Mouse (Mus musculus) cerebellum, postnatal 36 days (tissue): ENCODE data around the gene Rps6kb2.
"Not testable (repeated sequence)": the region's sequence is repeated elsewhere in the genome, so short reads cannot be mapped to it uniquely, and the experiment has no call there.

Experiments used
- DNase-seq, 2 experiments: peaks; one replicate each; pipeline ENCODE4 v3.0.0; 2021 to 2022; ENCODE audit warnings: mixed read lengths in 2 of 2

Rps6kb2 gene

DNA sequence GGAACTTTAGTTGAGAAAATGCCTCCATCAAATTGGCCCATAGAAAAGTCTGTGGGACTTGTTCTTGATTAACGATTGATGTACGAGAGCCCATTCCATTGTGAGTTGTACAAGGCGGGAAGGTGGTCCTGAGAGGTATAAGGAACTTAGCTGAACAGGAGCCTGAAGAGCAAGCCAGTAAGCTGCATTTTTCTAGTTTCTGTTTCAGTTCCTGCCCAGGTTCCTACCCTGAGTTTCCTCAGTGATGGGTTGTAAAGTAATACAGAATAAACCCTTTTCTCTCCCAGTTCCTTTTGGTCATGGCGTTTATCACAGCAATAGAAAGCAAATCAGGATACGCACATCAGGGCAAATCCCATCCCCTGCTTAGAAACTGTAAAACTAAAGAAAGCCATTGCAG is 25.2 kb downstream of the Rps6kb2 start:
- no peak for DNase-seq

DNA sequence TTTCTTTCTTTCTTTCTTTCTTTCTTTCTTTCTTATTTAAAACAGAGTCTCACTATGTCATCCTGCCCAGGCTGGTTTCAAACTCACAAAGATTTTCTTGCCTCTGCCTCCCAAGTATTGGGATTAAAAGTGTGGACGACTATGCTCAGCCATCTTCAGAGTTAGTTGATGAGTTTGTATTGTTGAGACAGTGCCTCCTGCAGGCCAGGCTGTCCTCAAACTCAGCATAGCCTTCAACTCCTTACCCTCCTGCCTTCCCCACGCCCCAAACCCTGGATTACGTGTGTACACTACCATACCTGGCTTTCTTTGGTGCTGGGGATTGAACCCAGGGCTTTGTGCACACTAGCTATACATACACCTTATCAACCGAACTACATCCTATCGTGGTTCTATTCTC is 26.7 kb downstream of the Rps6kb2 start:
- no peak for DNase-seq

DNA sequence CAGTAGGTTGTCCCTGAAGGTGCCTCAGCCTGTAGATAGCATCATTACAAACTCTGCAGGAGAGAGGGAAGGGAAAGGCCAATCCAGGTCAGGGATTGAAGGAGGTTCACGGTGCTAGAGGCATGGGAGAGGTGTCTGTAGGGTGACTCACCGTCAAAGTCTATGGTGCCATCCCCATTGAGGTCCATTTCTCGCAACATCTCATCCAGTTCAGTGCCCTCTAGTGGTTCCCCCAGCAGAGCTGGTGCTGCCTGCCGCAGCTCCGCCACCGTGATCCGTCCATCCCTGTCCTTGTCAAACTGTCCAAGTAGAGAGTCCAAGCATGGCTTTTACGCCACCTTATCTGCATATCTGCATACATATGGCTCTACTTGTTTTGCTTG is 27.2 kb downstream of the Rps6kb2 start:
- not testable (repeated sequence) for DNase-seq

GRCm38 (mm10) chr19:4135229-4135962 is 27.8 kb downstream of the Rps6kb2 start:
- DNase-seq: not testable (repeated sequence)

DNA sequence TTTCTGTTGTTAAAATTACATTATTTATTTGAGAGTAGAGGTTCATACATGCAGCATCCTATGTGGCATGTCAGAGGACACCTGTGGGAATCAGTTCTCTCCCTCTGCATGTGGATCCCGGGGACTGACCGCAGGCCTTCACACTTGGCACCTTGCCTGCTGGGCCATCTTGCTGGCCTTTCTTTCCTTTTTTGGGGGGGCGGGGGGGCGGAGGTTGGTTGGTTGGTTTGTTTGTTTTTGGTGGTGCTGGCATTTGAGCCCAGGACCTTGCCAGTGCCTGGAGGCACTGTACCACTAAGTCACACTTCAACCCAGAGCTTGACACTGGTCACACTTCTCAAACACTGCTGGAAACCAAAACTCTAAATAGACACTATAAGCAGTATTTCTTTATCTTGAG is 28.8 kb downstream of the Rps6kb2 start:
- DNase-seq: no peak

DNA sequence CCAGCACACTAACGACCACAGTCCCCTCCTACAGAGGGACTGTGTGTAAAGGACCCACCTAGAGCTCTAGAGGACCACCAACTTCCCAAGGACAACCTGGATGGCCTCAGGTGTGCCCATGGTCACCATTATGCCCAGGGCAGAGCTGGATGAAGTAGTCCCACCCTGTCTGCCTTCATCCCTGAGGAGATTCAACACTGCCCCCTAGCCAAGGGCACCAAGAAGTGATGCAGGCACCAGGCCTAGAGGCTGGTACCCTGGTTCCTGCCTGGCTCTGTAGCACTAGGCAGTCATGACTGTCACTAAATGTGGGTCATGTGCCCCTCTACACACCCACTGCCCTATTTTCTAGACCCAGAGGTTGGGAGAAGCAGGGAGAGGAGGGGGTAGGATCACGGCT is 31.4 kb downstream of the Rps6kb2 start:
- DNase-seq: no peak

DNA sequence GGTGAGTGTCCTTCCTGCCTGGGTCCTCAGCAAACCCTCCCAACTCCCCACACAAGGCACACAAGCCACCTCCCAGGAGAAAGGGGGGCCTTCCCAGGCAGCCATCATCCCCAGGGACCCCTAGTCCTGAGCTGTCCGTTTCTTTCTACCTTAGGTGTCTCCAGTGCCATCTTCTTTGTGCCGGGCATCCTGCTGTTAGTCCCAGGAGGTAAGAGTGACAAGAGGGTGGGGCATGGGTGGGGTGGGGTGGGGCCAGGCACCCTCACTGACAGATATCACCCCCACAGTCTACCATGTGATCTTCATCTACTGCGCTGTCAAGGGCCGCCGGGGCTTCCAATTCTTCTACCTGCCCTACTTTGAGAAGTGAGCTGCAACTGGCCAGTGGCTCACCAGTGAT is 32.1 kb downstream of the Rps6kb2 start:
- no peak for DNase-seq

DNA sequence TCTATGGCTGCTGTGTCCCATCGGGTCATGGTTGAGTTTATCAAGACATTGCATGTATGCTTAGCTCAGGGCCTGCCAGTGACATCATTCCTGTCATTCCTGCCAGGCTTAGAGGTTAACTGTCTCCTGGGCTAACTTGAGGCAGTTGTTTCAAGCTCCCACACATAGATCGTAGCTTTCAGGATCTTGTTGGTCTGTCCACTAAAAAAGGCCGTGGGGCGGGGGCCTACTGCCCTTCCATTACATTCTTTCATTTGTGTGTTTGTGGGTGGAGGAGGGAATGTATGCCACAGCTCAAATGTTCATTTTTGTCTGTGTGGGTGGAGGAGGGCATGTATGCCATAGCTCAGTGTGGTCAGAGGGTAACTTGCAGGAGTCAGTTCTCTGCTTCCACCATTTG is 33.0 kb downstream of the Rps6kb2 start:
- DNase-seq: no peak

GRCm38 (mm10) chr19:4129462-4129861 is 33.7 kb downstream of the Rps6kb2 start:
- no peak for DNase-seq

GRCm38 (mm10) chr19:4126759-4127495 is 36.2 kb downstream of the Rps6kb2 start:
- DNase-seq: no peak

GRCm38 (mm10) chr19:4125741-4126696 is 37.1 kb downstream of the Rps6kb2 start, which contains the start of gene Aip:
Gene Aip, minus strand, starts transcription at chr19:4125858.
- peak; percentile 96 to 99 for DNase-seq

DNA sequence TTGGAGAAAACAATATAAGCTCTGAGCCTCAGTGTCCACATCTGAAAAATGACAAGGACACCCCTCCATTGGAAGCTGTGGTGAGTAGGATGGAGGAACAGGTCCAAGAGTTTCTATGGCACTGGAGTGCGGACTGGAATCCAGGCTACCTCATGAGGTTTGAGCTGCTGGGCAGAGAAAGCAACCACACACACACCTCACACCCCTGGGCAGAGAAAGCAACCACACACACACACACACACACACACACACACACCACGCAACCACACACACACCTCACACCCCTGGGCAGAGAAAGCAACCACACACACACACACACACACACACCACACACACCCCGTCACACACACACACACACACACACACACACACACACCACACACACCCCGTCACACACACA is 37.9 kb downstream of the Rps6kb2 start:
- peak in 1 of 2 experiments; percentile 42 for DNase-seq

DNA sequence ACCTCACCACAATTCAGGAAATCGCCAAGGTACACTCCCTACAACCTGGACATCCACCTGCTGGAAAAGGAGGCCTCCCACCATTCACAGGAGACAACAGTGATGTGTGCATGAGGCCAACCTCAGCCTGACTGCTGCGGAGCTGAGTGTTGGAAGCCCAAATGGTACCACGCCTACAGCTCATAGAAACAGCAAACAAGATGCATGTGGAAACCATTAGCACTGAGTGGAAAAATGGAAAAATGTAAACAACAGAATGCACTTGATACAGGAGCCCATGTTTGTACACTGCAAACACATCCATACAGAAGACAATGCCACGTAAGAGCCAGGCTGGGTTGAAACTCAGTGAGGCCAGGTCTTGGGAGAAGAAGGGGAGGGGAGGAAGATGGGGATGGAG is 38.7 kb downstream of the Rps6kb2 start:
- DNase-seq: no peak

- DNase-seq: no peak
These were observed 40.5 kb downstream of the Rps6kb2 start for GRCm38 (mm10) chr19:4122411-4123370.

GRCm38 (mm10) chr19:4121896-4122295 is 41.3 kb downstream of the Rps6kb2 start:
- DNase-seq: not testable (repeated sequence)

DNA sequence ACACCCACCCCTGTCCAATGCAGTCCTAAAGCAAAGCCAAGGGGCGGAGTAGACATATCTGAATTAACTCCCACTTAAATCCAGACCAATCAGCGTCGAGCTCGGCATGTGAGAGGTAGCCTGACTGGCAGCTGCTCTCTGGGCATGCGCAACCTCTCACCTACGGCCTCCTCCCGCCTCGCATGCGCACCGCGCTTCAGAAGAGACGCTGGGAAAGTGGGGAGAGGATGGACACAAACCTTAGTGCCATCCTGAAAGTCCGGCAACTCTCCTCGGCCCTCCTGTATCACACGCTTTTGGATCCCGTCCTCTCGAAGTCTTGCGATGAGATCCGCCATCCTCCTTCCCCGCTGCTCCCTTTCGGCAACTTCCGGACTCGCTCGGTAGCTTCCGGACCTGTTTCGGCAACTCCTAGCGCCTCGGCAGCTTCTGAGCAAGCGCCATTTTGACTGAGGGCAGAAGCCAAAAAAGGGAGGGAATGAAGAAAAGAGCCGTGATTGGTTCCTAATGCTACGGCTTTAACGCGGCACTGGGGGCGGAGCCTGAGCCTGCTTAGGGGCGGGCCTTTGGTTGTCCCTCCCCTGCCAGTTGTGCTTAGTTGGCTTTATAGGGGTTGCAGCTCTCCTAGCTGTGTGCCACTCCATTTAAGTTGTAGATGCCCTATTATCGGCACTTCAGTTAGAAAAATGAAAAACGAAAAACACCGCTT is 41.9 kb downstream of the Rps6kb2 start:
- peak; percentile 97 to 99 for DNase-seq

- no peak for DNase-seq
These were observed 42.7 kb downstream of the Rps6kb2 start for GRCm38 (mm10) chr19:4120496-4120895.

DNA sequence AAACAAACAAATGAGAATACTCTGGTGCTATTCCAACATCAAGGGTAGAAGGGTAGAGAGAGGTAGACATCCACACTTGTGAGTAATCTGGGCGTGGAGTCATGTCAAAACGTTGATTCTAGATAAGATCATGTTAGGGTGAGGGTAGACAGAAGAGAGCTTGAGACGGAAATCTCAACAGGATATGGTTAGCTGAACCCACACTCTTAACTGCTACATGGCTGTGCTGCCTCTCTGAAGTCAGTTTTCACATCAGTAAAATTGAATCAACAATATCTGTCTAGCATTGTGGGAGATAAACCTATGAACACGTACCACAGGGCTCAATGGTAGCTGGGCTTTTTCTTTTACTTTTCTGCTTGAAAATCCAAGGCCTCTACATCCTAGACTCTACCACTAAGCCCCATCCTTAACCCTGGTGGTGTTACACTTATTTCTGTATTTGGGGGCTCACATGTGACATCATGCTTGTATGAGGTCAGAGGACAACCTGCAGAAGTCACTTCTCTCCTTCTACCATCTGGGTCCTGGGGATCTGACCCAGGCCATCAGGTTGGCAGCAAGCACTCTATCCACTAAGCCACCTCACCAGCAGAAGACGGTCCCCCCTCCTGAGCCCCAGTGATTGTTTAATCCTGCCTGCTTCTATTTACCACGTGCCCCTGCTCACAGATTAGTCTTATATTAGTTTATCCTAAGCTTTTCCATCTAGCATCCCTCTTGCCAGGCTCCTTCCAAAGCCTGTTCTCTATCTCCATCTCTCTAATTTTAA is 43.3 kb downstream of the Rps6kb2 start:
- DNase-seq: no peak

DNA sequence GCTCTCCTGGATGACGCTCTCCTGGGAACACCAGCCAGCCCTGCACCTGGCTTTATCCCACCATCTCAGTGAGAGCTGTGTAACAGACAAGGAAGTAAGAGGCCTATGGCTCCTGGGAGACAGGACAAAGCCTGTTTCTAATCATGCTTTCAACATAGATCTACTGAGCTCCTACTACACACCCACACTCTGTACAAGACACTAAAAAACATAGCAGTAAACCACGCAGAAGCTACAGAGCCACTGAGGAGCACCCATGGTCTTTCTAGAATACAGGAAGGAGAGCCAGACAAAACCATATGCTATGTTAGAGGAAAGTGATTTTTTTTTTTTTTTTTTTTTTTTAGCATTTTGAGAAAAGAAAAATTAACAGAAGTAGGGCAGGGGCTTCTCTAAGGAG is 44.8 kb downstream of the Rps6kb2 start:
- no peak for DNase-seq

DNA sequence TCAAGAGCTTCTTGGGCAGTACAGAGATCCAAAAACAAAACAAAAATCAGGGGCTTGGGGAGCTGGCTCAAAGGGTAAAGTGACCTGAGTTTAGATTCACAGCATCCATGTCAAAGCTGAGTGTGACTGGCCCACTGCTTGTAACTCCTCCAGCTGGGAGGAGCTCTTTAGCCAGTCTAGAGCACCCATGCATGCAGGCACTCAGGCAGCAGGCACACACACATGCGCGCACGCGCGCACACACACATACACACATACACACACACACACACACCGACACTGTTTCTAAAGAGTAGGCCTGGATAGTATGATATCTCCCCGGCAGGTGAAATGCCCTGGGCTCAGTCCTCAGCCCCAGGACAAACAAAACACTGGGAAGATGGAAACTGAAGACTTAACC is 46.1 kb downstream of the Rps6kb2 start:
- DNase-seq: no peak
